Comparison of ENCODE assay signal across 10 mouse cellular contexts in genomic region chr6:85856194-85856678, GRCm38 (mm10). TPM values are rescaled to one million over a fixed set of nuclear protein-coding genes. Genes with fewer than 3 reads are reported as not detected.
DNase-seq lines count a peak whose midpoint lies in the region; ATAC-seq and TF ChIP-seq lines count a peak whose summit lies in the region.
"Had no signal": no experiment of that assay in that cellular context is flagged by ENCODE, and none has a peak within 500 bp of the region (broad histone marks: within the 10 kb centered on the region; RNA-seq: fewer than 3 reads in every experiment).

No protein-coding gene starts in this region.

- no peak for ATAC-seq in CD4-positive, CD25-positive, alpha-beta regulatory T cell, adult 4 months

- TF ChIP-seq CTCF in liver, adult 2 months (IDR thresholded peaks at IDR 0.05; ENCODE audit: low read depth, low read length), result no peak
- TF ChIP-seq CTCF in cerebellum, adult 2 months (IDR thresholded peaks at IDR 0.05; ENCODE audit: borderline replicate concordance, insufficient read depth, low read depth, low read length), result no peak

- WGBS in liver, adult 2 months, result 14% methylated on average over 1 of the region's 1 CpGs
- 7% methylated on average over 1 of the region's 1 CpGs for whole genome bisulfite sequencing in cerebellum, adult 2 months

- TF ChIP-seq POLR2A in liver, adult 2 months (IDR thresholded peaks at IDR 0.05; ENCODE audit: extremely low read depth, insufficient read depth, low read length), result no peak
- TF ChIP-seq POLR2A in cerebellum, adult 2 months (IDR thresholded peaks at IDR 0.05; ENCODE audit: borderline replicate concordance, insufficient read depth, low read length), result no peak

- H3K27me3 ChIP-seq in liver, adult 2 months (ENCODE audit: control insufficient read depth, insufficient read depth, low read length), result no peaks in the 10 kb centered on the region
- H3K27me3 ChIP-seq in cerebellum, adult 2 months (ENCODE audit: control insufficient read depth, insufficient read depth, low read length), result no peaks in the 10 kb centered on the region

- H3K79me2 ChIP-seq in liver, adult 2 months (ENCODE audit: control insufficient read depth, insufficient read depth, low read length), result 0 out of 2 replicates have a peak, but pooled peaks cover 2% of the 10 kb centered on the region

- H3K4me1 ChIP-seq in liver, adult 2 months (ENCODE audit: control insufficient read depth, insufficient read depth, low read length), result peaks cover 43% of the 10 kb centered on the region
- peaks cover 4% of the 10 kb centered on the region; the same call in 1 of the 2 replicates for H3K4me1 ChIP-seq in cerebellum, adult 2 months (ENCODE audit: control insufficient read depth, insufficient read depth, low read length)

- no peaks in the 10 kb centered on the region for H3K36me3 ChIP-seq in liver, adult 2 months (ENCODE audit: control insufficient read depth, insufficient read depth, low read length)

- DNase-seq in liver, adult 2 months (ENCODE audit: extremely low read depth, low read depth, low spot score), result peak; percentile 100
- DNase-seq in liver, result no peak
- peak; percentile 48 to 69 for DNase-seq in cerebellum, adult 2 months
- peak; percentile 46 to 64 for DNase-seq in heart, postnatal 14 days
- DNase-seq in left cerebral cortex, adult 18-20 months (ENCODE audit: low spot score in 2 of 2), result peak; percentile 35 to 49
- DNase-seq in ovary, postnatal 14 days (ENCODE audit: low spot score), result peak; percentile 34
- DNase-seq in thymus, postnatal 0 days (ENCODE audit: low spot score), result no peak

- peak overlapping the region; percentile 79 for H3K27ac ChIP-seq in liver, adult 2 months (replicated peaks; ENCODE audit: insufficient read depth, low read depth, low read length)
- peak overlapping the region; percentile 8; the same call in 1 of the 2 replicates for H3K27ac ChIP-seq in cerebellum, adult 2 months (ENCODE audit: insufficient read depth, low read length)

- H3K9ac ChIP-seq in liver, adult 2 months (ENCODE audit: low read depth, low read length), result 0 out of 2 replicates have a peak overlapping the region, but pooled peaks have one; percentile 32

- no peak overlapping the region for H3K4me3 ChIP-seq in liver, adult 2 months (ENCODE audit: insufficient read depth, low read depth, low read length)
- H3K4me3 ChIP-seq in cerebellum, adult 2 months (replicated peaks; ENCODE audit: insufficient read depth, low read depth, low read length), result no peak overlapping the region

- intact Hi-C loops in heart, postnatal 14 days (cut with DNase I), result loop anchor here (5.0 kb wide), 1 partner anchor 36 kb away; no protein-coding TSS in a partner anchor

RNA-seq across cellular contexts. Expression of gene Nat8f2, which starts 12.7 kb away (rescaled TPM):
- total RNA-seq in liver, adult 2 months (2014; rRNA removed), result 524 and 612 TPM in 2 replicates
- 256 and 307 TPM in 2 replicates for polyA plus RNA-seq in liver, adult 2 months (2012; rRNA removed)
- polyA plus RNA-seq in cerebellum, adult 2 months (2012; rRNA removed), result 0.31 and 0.33 TPM in 2 replicates
- not detected for total RNA-seq in heart, postnatal 14 days (2021)
- total RNA-seq in left cerebral cortex, adult 18-20 months (2021), result 1 to 10 TPM; 2.4 to 2.5 TPM
- polyA plus RNA-seq in thymus, postnatal 0 days (2015; fragmentation: Nextera tagmentation; extraction: Ambion mirVana), result 0.06 and 0.09 TPM in 2 replicates
- not detected for polyA plus RNA-seq in CD4-positive, CD25-positive, alpha-beta regulatory T cell, adult 4 months (2017; shearing (Covaris generic))
- polyA plus RNA-seq: heart, embryonic 16.5 days; neural tube, embryonic 11.5 days had no signal

RNA-seq across cellular contexts. Expression of gene Nat8, which starts 24.4 kb away (rescaled TPM):
- total RNA-seq in liver, adult 2 months (2014; rRNA removed), result 0.18 and 0.27 TPM in 2 replicates
- polyA plus RNA-seq in liver, adult 2 months (2012; rRNA removed), result 1.2 and 3.4 TPM in 2 replicates
- 4.2 and 6.3 TPM in 2 replicates for polyA plus RNA-seq in cerebellum, adult 2 months (2012; rRNA removed)
- not detected for total RNA-seq in heart, postnatal 14 days (2021)
- total RNA-seq in left cerebral cortex, adult 18-20 months (2021), result 1 to 10 TPM; 3.2 to 4.4 TPM
- 0.15 TPM in 1 of 2 replicates, not detected in the other for polyA plus RNA-seq in thymus, postnatal 0 days (2015; fragmentation: Nextera tagmentation; extraction: Ambion mirVana)
- polyA plus RNA-seq in CD4-positive, CD25-positive, alpha-beta regulatory T cell, adult 4 months (2017; shearing (Covaris generic)), result not detected
- polyA plus RNA-seq: neural tube, embryonic 11.5 days had no signal

RNA-seq across cellular contexts. Expression of gene Nat8f5, which starts 35.5 kb away (rescaled TPM):
- total RNA-seq in liver, adult 2 months (2014; rRNA removed), result 0.18 and 0.27 TPM in 2 replicates
- 0.53 and 2.7 TPM in 2 replicates for polyA plus RNA-seq in liver, adult 2 months (2012; rRNA removed)
- 7.3 and 9.1 TPM in 2 replicates for polyA plus RNA-seq in cerebellum, adult 2 months (2012; rRNA removed)
- total RNA-seq in heart, postnatal 14 days (2021), result not detected
- total RNA-seq in left cerebral cortex, adult 18-20 months (2021), result 1 to 10 TPM; 7.4 to 8.2 TPM
- 0.13 TPM in 1 of 2 replicates, not detected in the other for polyA plus RNA-seq in thymus, postnatal 0 days (2015; fragmentation: Nextera tagmentation; extraction: Ambion mirVana)
- polyA plus RNA-seq in CD4-positive, CD25-positive, alpha-beta regulatory T cell, adult 4 months (2017; shearing (Covaris generic)), result not detected
- polyA plus RNA-seq: heart, embryonic 16.5 days; neural tube, embryonic 11.5 days had no signal

RNA-seq across cellular contexts. Expression of gene Nat8f6, which starts 35.5 kb away (rescaled TPM):
- not detected in 2 replicates for total RNA-seq in liver, adult 2 months (2014; rRNA removed)
- 0.28 and 0.57 TPM in 2 replicates for polyA plus RNA-seq in liver, adult 2 months (2012; rRNA removed)
- 2.2 and 4.0 TPM in 2 replicates for polyA plus RNA-seq in cerebellum, adult 2 months (2012; rRNA removed)
- not detected for total RNA-seq in heart, postnatal 14 days (2021)
- total RNA-seq in left cerebral cortex, adult 18-20 months (2021), result 1 to 10 TPM; 1.1 to 1.6 TPM
- not detected in 2 replicates for polyA plus RNA-seq in thymus, postnatal 0 days (2015; fragmentation: Nextera tagmentation; extraction: Ambion mirVana)
- polyA plus RNA-seq in CD4-positive, CD25-positive, alpha-beta regulatory T cell, adult 4 months (2017; shearing (Covaris generic)), result not detected
- polyA plus RNA-seq: heart, embryonic 16.5 days; neural tube, embryonic 11.5 days had no signal

RNA-seq across cellular contexts. Expression of gene Nat8f4, which starts 48.4 kb away (rescaled TPM):
- 4.4 and 4.5 TPM in 2 replicates for total RNA-seq in liver, adult 2 months (2014; rRNA removed)
- polyA plus RNA-seq in liver, adult 2 months (2012; rRNA removed), result 2.9 and 3.5 TPM in 2 replicates
- polyA plus RNA-seq in cerebellum, adult 2 months (2012; rRNA removed), result 9.8 and 10.2 TPM in 2 replicates
- total RNA-seq in heart, postnatal 14 days (2021), result under 1 TPM; 0.76 to 0.79 TPM
- total RNA-seq in left cerebral cortex, adult 18-20 months (2021), result 1 to 10 TPM; 6.2 to 7.6 TPM
- polyA plus RNA-seq in thymus, postnatal 0 days (2015; fragmentation: Nextera tagmentation; extraction: Ambion mirVana), result 3.1 and 4.3 TPM in 2 replicates
- polyA plus RNA-seq in CD4-positive, CD25-positive, alpha-beta regulatory T cell, adult 4 months (2017; shearing (Covaris generic)), result 1 to 10 TPM; 4.7 to 8.7 TPM

Comparison
In these comparisons a context has a peak if more than half of its experiments do, and no peak if none do; other contexts are left out.
1. DNase-seq: peak in liver, adult 2 months (single experiment), cerebellum, adult 2 months (2 of 2), heart, postnatal 14 days (2 of 2), left cerebral cortex, adult 18-20 months (2 of 2) and ovary, postnatal 14 days (single experiment); none in liver (single experiment) and thymus, postnatal 0 days (single experiment).
2. RNA of gene Nat8f2, which starts 12.7 kb away (polyA plus RNA-seq): 256 to 307 TPM in liver, adult 2 months; 0.31 to 0.33 TPM in cerebellum, adult 2 months, not detected in CD4-positive, CD25-positive, alpha-beta regulatory T cell, adult 4 months and 0.06 to 0.09 TPM in thymus, postnatal 0 days; every median in the first group is over 100 times any median in the second.